In genomic region chr7:112760293-112760692, GRCm38 (mm10) we compare ENCODE assay signal across 9 mouse cellular contexts.
DNase-seq lines count a peak whose midpoint lies in the region; ATAC-seq and TF ChIP-seq lines count a peak whose summit lies in the region.
"Had no signal": no experiment of that assay in that cellular context is flagged by ENCODE, and none has a peak within 500 bp of the region (broad histone marks: within the 10 kb centered on the region; RNA-seq: fewer than 3 reads in every experiment).

No protein-coding gene starts in this region.

- no peak overlapping the region for H3K9ac ChIP-seq in intestine, embryonic 14.5 days (ENCODE audit: low read length)
- no peak overlapping the region for H3K9ac ChIP-seq in intestine, postnatal 0 days (ENCODE audit: low read depth, low read length)
- no peak overlapping the region for H3K9ac ChIP-seq in embryonic facial prominence, embryonic 13.5 days
- H3K9ac ChIP-seq in forebrain, embryonic 11.5 days (ENCODE audit: low read length), result no peak overlapping the region
- no peak overlapping the region for H3K9ac ChIP-seq in hindbrain, postnatal 0 days (replicated peaks; ENCODE audit: low read length)

- WGBS in intestine, embryonic 14.5 days, result 68% methylated on average over 3 of the region's 3 CpGs
- 77% methylated on average over 3 of the region's 3 CpGs for WGBS in intestine, postnatal 0 days
- 83% methylated on average over 3 of the region's 3 CpGs for WGBS in embryonic facial prominence, embryonic 13.5 days
- WGBS in forebrain, embryonic 11.5 days, result 82% methylated on average over 3 of the region's 3 CpGs
- WGBS in hindbrain, postnatal 0 days, result 58% methylated on average over 3 of the region's 3 CpGs

- peak overlapping the region; percentile 51; the same call in 1 of the 2 replicates for H3K27ac ChIP-seq in intestine, embryonic 14.5 days (ENCODE audit: low read depth)
- H3K27ac ChIP-seq in intestine, postnatal 0 days (ENCODE audit: low read depth, low read length), result no peak overlapping the region
- 0 out of 2 replicates have a peak overlapping the region, but pooled peaks have one; percentile 22 for H3K27ac ChIP-seq in embryonic facial prominence, embryonic 13.5 days
- H3K27ac ChIP-seq in forebrain, embryonic 11.5 days (ENCODE audit: low read depth, low read length), result peak overlapping the region; percentile 71
- peak overlapping the region; percentile 3; the same call in 1 of the 2 replicates for H3K27ac ChIP-seq in hindbrain, postnatal 0 days

- no peaks in the 10 kb centered on the region for H3K9me3 ChIP-seq in intestine, embryonic 14.5 days (ENCODE audit: control insufficient read depth, low read length)
- no peaks in the 10 kb centered on the region for H3K9me3 ChIP-seq in intestine, postnatal 0 days (ENCODE audit: control insufficient read depth)
- no peaks in the 10 kb centered on the region for H3K9me3 ChIP-seq in embryonic facial prominence, embryonic 13.5 days
- H3K9me3 ChIP-seq in forebrain, embryonic 11.5 days (ENCODE audit: control insufficient read depth, low read length), result no peaks in the 10 kb centered on the region
- no peaks in the 10 kb centered on the region for H3K9me3 ChIP-seq in hindbrain, postnatal 0 days (ENCODE audit: low read length)

- peaks cover 52% of the 10 kb centered on the region for H3K4me1 ChIP-seq in intestine, embryonic 14.5 days (replicated peaks; ENCODE audit: control insufficient read depth, insufficient read depth, low read length)
- H3K4me1 ChIP-seq in intestine, postnatal 0 days (replicated peaks; ENCODE audit: control insufficient read depth, insufficient read depth, low read length), result no peaks in the 10 kb centered on the region
- H3K4me1 ChIP-seq in embryonic facial prominence, embryonic 13.5 days, result peaks cover 74% of the 10 kb centered on the region
- peaks cover 23% of the 10 kb centered on the region; the same call in 1 of the 2 replicates for H3K4me1 ChIP-seq in forebrain, embryonic 11.5 days (replicated peaks; ENCODE audit: control insufficient read depth, insufficient read depth, low read length)
- peaks cover 32% of the 10 kb centered on the region for H3K4me1 ChIP-seq in hindbrain, postnatal 0 days (ENCODE audit: insufficient read depth, low read length)

- H3K4me3 ChIP-seq in intestine, embryonic 14.5 days (ENCODE audit: low read depth, low read length), result no peak overlapping the region
- H3K4me3 ChIP-seq in intestine, postnatal 0 days (ENCODE audit: low read depth, low read length), result no peak overlapping the region
- no peak overlapping the region for H3K4me3 ChIP-seq in embryonic facial prominence, embryonic 13.5 days
- H3K4me3 ChIP-seq in forebrain, embryonic 11.5 days (ENCODE audit: low read depth, low read length), result no peak overlapping the region
- H3K4me3 ChIP-seq in hindbrain, postnatal 0 days (ENCODE audit: low read length), result no peak overlapping the region

- no peaks in the 10 kb centered on the region for H3K27me3 ChIP-seq in intestine, embryonic 14.5 days (replicated peaks; ENCODE audit: control insufficient read depth, insufficient read depth, low read length)
- H3K27me3 ChIP-seq in intestine, postnatal 0 days (replicated peaks; ENCODE audit: control insufficient read depth, insufficient read depth, low read length), result no peaks in the 10 kb centered on the region
- H3K27me3 ChIP-seq in embryonic facial prominence, embryonic 13.5 days, result no peaks in the 10 kb centered on the region
- H3K27me3 ChIP-seq in forebrain, embryonic 11.5 days (ENCODE audit: control insufficient read depth, insufficient read depth, low read length), result no peaks in the 10 kb centered on the region
- H3K27me3 ChIP-seq in hindbrain, postnatal 0 days (ENCODE audit: insufficient read depth, low read length), result no peaks in the 10 kb centered on the region

- no peak for DNase-seq in intestine, embryonic 14.5 days (ENCODE audit: low spot score)
- no peak for DNase-seq in forebrain, embryonic 11.5 days (ENCODE audit: low spot score)
- DNase-seq in hindbrain, postnatal 0 days (ENCODE audit: low spot score), result no peak
- DNase-seq in frontal cortex, postnatal 10 days (ENCODE audit: low spot score in 2 of 2), result no peak
- DNase-seq: cerebellum, postnatal 25 days had no signal

- no peak for TF ChIP-seq CTCF in intestine, postnatal 0 days (IDR thresholded peaks at IDR 0.05; ENCODE audit: low read depth)
- TF ChIP-seq CTCF in hindbrain, postnatal 0 days (IDR thresholded peaks at IDR 0.05; ENCODE audit: low read depth), result no peak

- H3K36me3 ChIP-seq in intestine, embryonic 14.5 days (ENCODE audit: control insufficient read depth, insufficient read depth, low read length), result no peaks in the 10 kb centered on the region
- H3K36me3 ChIP-seq in intestine, postnatal 0 days (ENCODE audit: control insufficient read depth, insufficient read depth), result no peaks in the 10 kb centered on the region
- H3K36me3 ChIP-seq in embryonic facial prominence, embryonic 13.5 days, result peaks cover 10% of the 10 kb centered on the region
- H3K36me3 ChIP-seq in forebrain, embryonic 11.5 days (ENCODE audit: control insufficient read depth, insufficient read depth, low read length), result no peaks in the 10 kb centered on the region
- H3K36me3 ChIP-seq in hindbrain, postnatal 0 days (ENCODE audit: insufficient read depth, low read length), result no peaks in the 10 kb centered on the region

- no peak for ATAC-seq in intestine, embryonic 14.5 days (replicated peaks; ENCODE audit: low FRiP score, low TSS enrichment, low read depth)
- no peak for ATAC-seq in intestine, postnatal 0 days
- ATAC-seq in embryonic facial prominence, embryonic 13.5 days (ENCODE audit: insufficient number of reproducible peaks, insufficient read depth, low FRiP score, low TSS enrichment, low read depth), result no peak
- ATAC-seq in forebrain, embryonic 11.5 days (replicated peaks; ENCODE audit: low FRiP score), result no peak
- peak; percentile 3; the same call in 1 of the 2 replicates for ATAC-seq in hindbrain, postnatal 0 days
- ATAC-seq in erythroblast, adult 5-6 weeks (replicated peaks; ENCODE audit: low FRiP score, poor library complexity, severe bottlenecking), result no peak
- ATAC-seq in granulocyte monocyte progenitor cell, adult 5-6 weeks (replicated peaks; ENCODE audit: poor library complexity, severe bottlenecking), result no peak

- no peak overlapping the region for H3K4me2 ChIP-seq in intestine, embryonic 14.5 days (ENCODE audit: low read length)
- H3K4me2 ChIP-seq in intestine, postnatal 0 days (replicated peaks; ENCODE audit: low read depth), result no peak overlapping the region
- H3K4me2 ChIP-seq in embryonic facial prominence, embryonic 13.5 days, result no peak overlapping the region
- no peak overlapping the region for H3K4me2 ChIP-seq in forebrain, embryonic 11.5 days (ENCODE audit: low read depth, low read length, severe bottlenecking)
- no peak overlapping the region for H3K4me2 ChIP-seq in hindbrain, postnatal 0 days (ENCODE audit: low read depth, low read length)
